Mouse (Mus musculus) lung, postnatal 4 days (tissue): ENCODE results near the gene Gtf3c4.

Experiments
- DNase-seq, 2 experiments: peaks; one replicate each; pipeline ENCODE4 v3.0.0; 2021

The Gtf3c4 gene

DNA sequence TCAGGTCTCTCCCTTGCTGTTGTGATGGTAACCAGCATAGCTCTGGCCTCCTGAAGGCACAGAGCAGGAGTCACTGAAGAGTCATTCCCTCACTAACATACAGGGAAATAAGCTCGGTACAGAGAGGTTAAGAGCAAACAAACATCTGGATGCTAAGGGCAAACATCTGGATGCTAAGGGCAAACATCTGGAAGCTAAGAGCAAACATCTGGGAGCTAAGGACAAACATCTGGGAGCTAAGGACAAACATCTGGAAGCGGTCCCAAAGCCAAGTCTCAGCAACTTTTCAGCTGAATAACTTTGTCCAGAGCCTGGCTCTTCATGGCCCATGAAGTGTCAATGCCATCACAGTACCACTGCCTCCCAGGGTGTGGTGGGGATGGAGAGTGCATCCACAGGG, 40.6 kb downstream of the Gtf3c4 start:
- DNase-seq, result no peak

DNA sequence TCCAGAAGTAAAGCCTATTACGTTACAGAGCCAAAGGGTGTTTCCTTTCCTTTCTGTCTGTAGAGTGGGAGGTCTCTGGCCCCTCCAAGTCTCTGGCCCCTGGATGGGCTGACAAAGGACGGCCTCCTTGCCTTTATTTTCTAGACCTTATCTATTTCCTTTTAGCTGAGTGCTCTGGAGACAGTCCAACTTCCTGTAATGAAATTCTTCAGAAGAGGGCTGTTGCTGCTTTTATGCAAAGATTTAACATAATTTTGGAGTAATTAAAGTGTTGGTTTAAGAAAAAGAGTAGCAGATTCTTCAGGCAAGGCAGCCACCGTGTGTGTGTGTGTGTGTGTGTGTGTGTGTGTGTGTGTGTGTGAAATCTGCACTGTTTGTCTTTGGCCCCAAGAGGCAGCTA, 41.8 kb downstream of the Gtf3c4 start:
- DNase-seq, result no peak

- no peak for DNase-seq
These were observed 42.6 kb downstream of the Gtf3c4 start for GRCm38 (mm10) chr2:28797490-28798106.

- DNase-seq, result peak in 1 of 2 experiments; percentile 29
These were observed 43.9 kb downstream of the Gtf3c4 start for GRCm38 (mm10) chr2:28796298-28796697.

DNA sequence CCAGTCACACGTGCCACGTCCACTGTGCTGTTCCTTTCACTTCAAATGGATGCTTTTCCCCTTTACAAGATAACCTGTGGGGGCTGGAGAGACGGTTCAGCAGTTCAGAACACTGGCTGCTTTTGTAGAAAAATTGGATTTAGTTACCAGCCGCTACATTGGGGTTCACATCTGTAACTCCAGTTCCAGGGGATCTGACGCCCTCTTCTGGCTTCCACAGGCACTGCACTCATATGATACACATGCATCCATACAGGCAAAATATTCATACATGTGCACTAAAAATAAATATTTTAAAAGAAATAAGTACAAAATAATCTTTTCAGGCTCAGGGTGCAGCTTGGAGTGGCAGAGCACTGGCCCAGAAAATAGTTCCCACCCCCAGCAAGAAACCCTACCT, 45.5 kb downstream of the Gtf3c4 start:
- DNase-seq, result no peak

GRCm38 (mm10) chr2:28792931-28793610, 47.1 kb downstream of the Gtf3c4 start:
- peak; percentile 34 to 53 for DNase-seq

GRCm38 (mm10) chr2:28787067-28787619, 53.0 kb downstream of the Gtf3c4 start:
- DNase-seq, result no peak

- no peak for DNase-seq
These were observed 53.6 kb downstream of the Gtf3c4 start for GRCm38 (mm10) chr2:28786355-28787066.

- no peak for DNase-seq
These were observed 58.9 kb downstream of the Gtf3c4 start for GRCm38 (mm10) chr2:28781310-28781709.

DNA sequence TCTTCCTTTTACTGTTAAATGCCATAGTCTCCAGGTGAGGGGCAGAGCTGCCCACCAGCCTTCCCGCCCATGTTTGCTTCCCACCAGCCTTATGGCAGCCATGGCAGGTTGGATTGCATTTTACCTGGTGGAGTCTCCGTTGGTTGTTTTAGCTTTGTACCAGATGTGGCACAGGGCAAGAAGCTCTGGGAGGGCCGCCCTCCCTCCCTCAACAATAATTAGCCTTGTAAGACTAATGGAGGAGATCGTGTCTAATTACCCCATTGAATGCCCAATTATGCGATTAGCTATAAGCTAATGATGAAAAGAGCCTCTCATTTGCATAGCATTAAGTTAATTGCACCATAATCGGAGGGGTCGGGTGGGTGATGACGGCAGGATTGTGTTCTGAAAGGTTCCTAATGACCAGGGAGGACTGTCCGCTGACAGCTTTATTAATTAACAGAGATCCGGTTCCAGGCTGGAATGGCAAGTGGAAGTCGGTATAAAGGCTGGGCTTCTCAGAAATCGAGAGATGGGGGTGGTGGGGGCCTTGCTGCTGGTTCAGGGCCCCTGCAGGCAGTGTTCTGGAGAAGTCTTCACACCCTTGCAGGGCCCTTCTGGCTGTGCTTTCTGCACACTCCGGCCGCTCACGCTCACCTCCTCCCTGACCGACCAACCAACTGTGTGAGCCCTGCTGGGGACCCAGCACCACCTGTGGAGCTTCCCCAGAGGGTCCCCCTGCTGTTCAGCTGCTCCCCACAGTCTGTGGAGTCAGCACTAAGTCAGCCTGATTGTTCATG, 60.0 kb downstream of the Gtf3c4 start:
- no peak for DNase-seq

DNA sequence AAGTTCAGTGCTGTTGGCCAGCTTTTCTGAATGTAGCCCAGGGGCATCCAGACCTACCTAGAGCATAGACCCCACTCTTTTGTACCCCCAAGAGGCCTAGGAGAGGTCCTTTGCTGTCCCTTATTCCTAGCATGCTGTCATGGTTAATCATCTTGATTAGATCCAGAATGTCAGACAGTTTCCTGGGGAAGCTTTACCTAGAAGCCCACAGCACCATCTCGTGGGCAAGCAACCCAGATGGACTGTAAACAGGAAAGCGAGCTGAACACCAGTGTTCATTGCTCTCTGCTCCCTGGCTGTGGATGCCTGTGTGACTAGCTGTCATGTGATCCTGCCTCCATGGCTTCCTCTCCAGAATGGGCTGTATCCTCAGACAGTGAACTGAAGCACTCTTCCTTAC, 63.4 kb downstream of the Gtf3c4 start:
- DNase-seq, result no peak

GRCm38 (mm10) chr2:28774073-28774472, 66.1 kb downstream of the Gtf3c4 start:
- DNase-seq, result peak in 1 of 2 experiments; percentile 44
